Mouse (Mus musculus) small intestine, adult 2 months (tissue): ENCODE data around the gene Pias1. TPM values are rescaled to one million over a fixed set of nuclear protein-coding genes. Genes with fewer than 3 reads are reported as not detected.
A peak's percentile ranks its signal among the peaks of the same experiment; 100 is the strongest.

ENCODE experiments used
- H3K27ac ChIP-seq: fragments of 200-500 bp; 2 replicates; pipeline ENCODE4 v1.5.1; 2012; ENCODE audit warnings: low read depth, low read length, control low read depth, inconsistent platforms; ENCODE audit not compliant: insufficient read depth
- H3K27me3 ChIP-seq: fragments of 200-500 bp; 2 replicates; pipeline ENCODE4 v1.6.1; 2012; ENCODE audit warnings: mild to moderate bottlenecking, moderate library complexity, low read length, inconsistent platforms; ENCODE audit not compliant: control insufficient read depth, insufficient read depth
- H3K36me3 ChIP-seq: fragments of 200-500 bp; 2 replicates; pipeline ENCODE4 v1.6.1; 2012; ENCODE audit warnings: mild to moderate bottlenecking, low read length, control low read depth, inconsistent platforms; ENCODE audit not compliant: control insufficient read depth, insufficient read depth
- H3K4me1 ChIP-seq: fragments of 200-500 bp; 2 replicates; pipeline ENCODE4 v1.6.1; 2012; ENCODE audit warnings: low read length, inconsistent platforms, mixed read lengths; ENCODE audit not compliant: control insufficient read depth, insufficient read depth, insufficient read length
- H3K4me3 ChIP-seq: fragments of 200-500 bp; 2 replicates; pipeline ENCODE4 v1.5.1; 2012; ENCODE audit warnings: low read depth, mild to moderate bottlenecking, control low read depth, inconsistent platforms, low read length, moderate library complexity
- CTCF ChIP-seq: fragments of 200-500 bp; IDR thresholded peaks from 2 replicates; pipeline ENCODE4 v1.5.1; 2012; ENCODE audit warnings: low read depth, mild to moderate bottlenecking, control low read depth, inconsistent platforms, low read length, moderate library complexity, mixed read lengths; ENCODE audit not compliant: insufficient replicate concordance, insufficient read length; ENCODE audit errors: extremely low read depth
- POLR2A ChIP-seq: fragments of 200-500 bp; IDR thresholded peaks from 2 replicates; pipeline ENCODE4 v1.6.1; 2012; ENCODE audit warnings: low read depth, mild to moderate bottlenecking, control low read depth, inconsistent platforms, low read length, moderate library complexity
- WGBS: fragments of 180-500 bp; shearing (Covaris S2); methylation state at CpG from one replicate; pipeline ENCODE4 v1.1.7; 2018; 5-methylcytosine and 5-hydroxymethylcytosine counted together
- polyA plus RNA-seq: library from polyadenylated mRNA; depleted of rRNA; stranded (reverse); fragments of >200 nt; gene quantifications from 2 replicates; pipeline ENCODE4 v1.2.3, GENCODE M21; 2012

Gene Pias1
- polyA plus RNA-seq, 1 experiment: 9.9 TPM

GRCm38 (mm10) chr9:62857216-62857615 lies 130.5 kb downstream of the Pias1 start:
- peak overlapping the region; percentile 77 for H3K4me3 ChIP-seq
- peaks cover 4% of the 10 kb centered on the region; the same call in 1 of the 2 replicates for H3K36me3 ChIP-seq
- 6% methylated on average over 9 of the region's 9 CpGs for WGBS
- peak overlapping the region; percentile 100 for H3K27ac ChIP-seq
- peaks cover 12% of the 10 kb centered on the region; the same call in 1 of the 2 replicates for H3K4me1 ChIP-seq
- TF ChIP-seq CTCF: no peak
- peak; percentile 65; the same call in 1 of the 2 replicates for TF ChIP-seq POLR2A
- no peaks in the 10 kb centered on the region for H3K27me3 ChIP-seq

- H3K4me3 ChIP-seq: no peak overlapping the region
- no peak for TF ChIP-seq CTCF
- no peak for TF ChIP-seq POLR2A
- H3K4me1 ChIP-seq: peaks cover 3% of the 10 kb centered on the region; the same call in 1 of the 2 replicates
- H3K27me3 ChIP-seq: no peaks in the 10 kb centered on the region
- no peaks in the 10 kb centered on the region; the same call in 1 of the 2 replicates for H3K36me3 ChIP-seq
- no peak overlapping the region for H3K27ac ChIP-seq
- 60% methylated on average over 4 of the region's 4 CpGs for WGBS
These were observed 133.2 kb downstream of the Pias1 start for GRCm38 (mm10) chr9:62854483-62854882.

GRCm38 (mm10) chr9:62851571-62851970 lies 136.2 kb downstream of the Pias1 start:
- no peak for TF ChIP-seq CTCF
- TF ChIP-seq POLR2A: no peak
- 85% methylated on average over 2 of the region's 2 CpGs for WGBS
- Histone ChIP-seq H3K4me3 (no peak overlapping the region), H3K27me3 (no peaks in the 10 kb centered on the region), H3K4me1 (no peaks in the 10 kb centered on the region; the same call in 1 of the 2 replicates), H3K27ac (no peak overlapping the region), H3K36me3 (no peaks in the 10 kb centered on the region; the same call in 1 of the 2 replicates)

- no peaks in the 10 kb centered on the region; the same call in 1 of the 2 replicates for H3K36me3 ChIP-seq
- H3K27me3 ChIP-seq: no peaks in the 10 kb centered on the region
These were observed 139.1 kb downstream of the Pias1 start for GRCm38 (mm10) chr9:62848641-62849040.

GRCm38 (mm10) chr9:62847694-62848093 lies 140.0 kb downstream of the Pias1 start:
- H3K36me3 ChIP-seq: no peaks in the 10 kb centered on the region; the same call in 1 of the 2 replicates
- 1% methylated on average over 3 of the region's 3 CpGs for WGBS
- H3K27ac ChIP-seq: no peak overlapping the region
- no peak; the same call in 1 of the 2 replicates for TF ChIP-seq POLR2A
- peak; percentile 100 for TF ChIP-seq CTCF
- H3K4me1 ChIP-seq: no peaks in the 10 kb centered on the region
- H3K27me3 ChIP-seq: no peaks in the 10 kb centered on the region
- no peak overlapping the region for H3K4me3 ChIP-seq

More at GRCm38 (mm10) chr9:62848641-62849040, 139.1 kb downstream of the Pias1 start:
- H3K4me3 ChIP-seq: no peak overlapping the region
- 94% methylated on average over 3 of the region's 3 CpGs for WGBS
- H3K27ac ChIP-seq: no peak overlapping the region
- H3K4me1 ChIP-seq: no peaks in the 10 kb centered on the region
- TF ChIP-seq POLR2A (no peak), CTCF (no peak)

GRCm38 (mm10) chr9:62844461-62844860 lies 143.3 kb downstream of the Pias1 start:
- Histone ChIP-seq H3K4me1 (peaks cover 3% of the 10 kb centered on the region; the same call in 1 of the 2 replicates), H3K27me3 (no peaks in the 10 kb centered on the region), H3K36me3 (no peaks in the 10 kb centered on the region), H3K27ac (no peak overlapping the region), H3K4me3 (no peak overlapping the region)
- 85% methylated on average over 5 of the region's 5 CpGs for WGBS
- no peak for TF ChIP-seq POLR2A
- TF ChIP-seq CTCF: no peak

GRCm38 (mm10) chr9:62843356-62844024 lies 144.2 kb downstream of the Pias1 start:
- no peak overlapping the region for H3K4me3 ChIP-seq
- H3K27ac ChIP-seq: no peak overlapping the region
- TF ChIP-seq POLR2A (no peak), CTCF (no peak)
- H3K4me1 ChIP-seq: peaks cover 9% of the 10 kb centered on the region; the same call in 1 of the 2 replicates
- H3K36me3 ChIP-seq: no peaks in the 10 kb centered on the region
- WGBS: 58% methylated on average over 10 of the region's 10 CpGs
- no peaks in the 10 kb centered on the region for H3K27me3 ChIP-seq
